Mouse (Mus musculus): ENCODE results near the gene Dock2. TPM values are rescaled to one million over a fixed set of nuclear protein-coding genes. Genes with fewer than 3 reads are reported as not detected.

Gene Dock2
- polyA plus RNA-seq, 1 experiment: 0.01 TPM

DNA sequence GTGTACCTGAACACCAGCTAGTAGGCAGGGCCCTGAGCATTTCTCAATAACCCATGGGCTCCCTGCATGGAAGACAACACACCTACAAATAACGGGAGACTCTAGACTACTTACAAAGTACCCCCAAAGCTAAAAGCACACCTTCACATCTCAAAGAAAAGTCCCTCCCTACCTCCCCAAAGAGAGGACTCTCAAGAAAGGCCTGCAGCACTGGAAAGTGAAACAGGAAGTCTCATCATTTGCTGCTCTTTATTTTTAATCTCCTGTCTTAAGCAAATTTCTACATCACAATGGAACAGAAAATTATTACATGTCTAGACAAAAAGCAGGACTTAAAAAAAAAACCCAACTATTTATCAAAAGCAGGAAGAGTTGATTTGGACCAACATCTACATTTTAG lies 378.4 kb downstream of the Dock2 start:
- Histone ChIP-seq H3K4me3 (replicated peaks) (no peak overlapping the region), H3K27me3 (ENCODE audit: control insufficient read depth) (no peaks in the 10 kb centered on the region)

DNA sequence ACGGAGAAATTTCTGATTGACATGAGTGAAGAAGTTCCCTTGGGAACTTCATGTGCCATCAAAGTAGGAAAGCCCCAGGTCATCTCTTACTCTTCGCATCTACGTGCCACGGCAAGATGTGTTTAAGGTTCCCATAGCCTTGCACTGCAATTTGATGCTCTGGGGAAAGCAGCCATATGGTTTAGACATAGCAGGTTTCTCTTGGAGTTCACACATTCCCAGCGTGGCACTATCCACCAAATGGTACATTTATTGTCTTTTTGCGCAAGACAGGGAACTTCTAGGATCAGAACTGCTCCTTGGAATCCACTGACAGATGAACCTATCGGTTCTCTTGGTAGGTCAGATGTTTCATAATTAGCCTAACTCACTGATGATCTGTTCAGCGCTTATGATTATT lies 382.3 kb downstream of the Dock2 start:
- Histone ChIP-seq H3K27me3 (ENCODE audit: control insufficient read depth) (no peaks in the 10 kb centered on the region), H3K4me3 (replicated peaks) (no peak overlapping the region), H3K9me3 (ENCODE audit: control insufficient read depth, low read length) (no peaks in the 10 kb centered on the region), H3K4me1 (ENCODE audit: control insufficient read depth) (no peaks in the 10 kb centered on the region), H3K36me3 (ENCODE audit: control insufficient read depth) (no peaks in the 10 kb centered on the region)
- TF ChIP-seq GATA1 (IDR thresholded peaks at IDR 0.05; ENCODE audit: low read length) (no peak), TAL1 (IDR thresholded peaks at IDR 0.05; ENCODE audit: low read length) (no peak)

More for the DNA sequence above, 378.4 kb downstream of the Dock2 start:
- Histone ChIP-seq H3K36me3 (ENCODE audit: control insufficient read depth) (no peaks in the 10 kb centered on the region), H3K4me1 (ENCODE audit: control insufficient read depth) (no peaks in the 10 kb centered on the region), H3K9me3 (ENCODE audit: control insufficient read depth, low read length) (no peaks in the 10 kb centered on the region)
- TF ChIP-seq TAL1 (IDR thresholded peaks at IDR 0.05; ENCODE audit: low read length): no peak

DNA sequence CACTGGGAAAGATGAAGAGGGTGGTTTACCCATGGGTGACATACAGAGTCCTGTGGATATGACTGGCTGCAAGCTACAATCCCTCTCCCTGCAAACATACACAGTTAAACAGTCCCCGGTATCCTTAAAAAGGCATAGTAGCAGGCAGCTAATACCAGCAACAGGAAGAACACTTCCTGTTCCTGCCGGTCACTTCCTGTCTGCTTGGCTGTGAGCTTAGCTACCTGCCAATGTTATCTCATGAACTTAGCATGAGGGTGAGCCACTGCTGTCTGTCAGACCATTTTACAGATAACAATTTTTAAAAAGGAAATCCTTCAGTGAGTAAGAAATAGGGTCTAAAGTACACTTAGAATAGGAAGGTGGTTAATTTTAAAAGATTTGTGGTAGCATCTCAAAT lies 385.1 kb downstream of the Dock2 start:
- TF ChIP-seq TAL1 (IDR thresholded peaks at IDR 0.05; ENCODE audit: low read length) (no peak), GATA1 (IDR thresholded peaks at IDR 0.05; ENCODE audit: low read length) (no peak)
- no peaks in the 10 kb centered on the region for H3K36me3 ChIP-seq (ENCODE audit: control insufficient read depth)

DNA sequence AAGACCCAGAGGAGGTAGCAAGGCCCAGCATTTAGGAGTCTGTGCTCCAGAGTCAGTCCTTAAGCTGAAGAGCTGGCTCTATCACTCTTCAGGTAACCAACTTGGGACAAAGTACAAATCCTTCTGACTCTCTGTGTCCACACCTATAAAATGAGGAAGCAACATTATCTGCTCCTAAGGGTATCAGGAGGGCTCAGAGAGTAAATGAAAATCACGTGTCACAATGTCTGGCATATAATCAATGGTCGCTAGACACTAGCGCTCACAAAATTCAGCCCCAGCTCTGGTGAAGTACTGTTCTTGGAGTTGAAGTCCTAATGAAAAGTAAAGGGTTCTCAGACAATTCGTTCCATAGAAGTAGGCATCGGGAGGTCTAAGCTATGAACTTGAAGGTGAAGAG lies 386.0 kb downstream of the Dock2 start:
- Histone ChIP-seq H3K9me3 (ENCODE audit: control insufficient read depth, low read length) (no peaks in the 10 kb centered on the region), H3K4me1 (ENCODE audit: control insufficient read depth) (no peaks in the 10 kb centered on the region), H3K27me3 (ENCODE audit: control insufficient read depth) (no peaks in the 10 kb centered on the region), H3K36me3 (ENCODE audit: control insufficient read depth) (no peaks in the 10 kb centered on the region), H3K4me3 (replicated peaks) (no peak overlapping the region)
- TF ChIP-seq GATA1 (IDR thresholded peaks at IDR 0.05; ENCODE audit: low read length): no peak
- TF ChIP-seq TAL1 (IDR thresholded peaks at IDR 0.05; ENCODE audit: low read length): no peak

More for the DNA sequence above, 385.1 kb downstream of the Dock2 start:
- Histone ChIP-seq H3K4me3 (replicated peaks) (no peak overlapping the region), H3K9me3 (ENCODE audit: control insufficient read depth, low read length) (no peaks in the 10 kb centered on the region), H3K27me3 (ENCODE audit: control insufficient read depth) (no peaks in the 10 kb centered on the region), H3K4me1 (ENCODE audit: control insufficient read depth) (no peaks in the 10 kb centered on the region)

DNA sequence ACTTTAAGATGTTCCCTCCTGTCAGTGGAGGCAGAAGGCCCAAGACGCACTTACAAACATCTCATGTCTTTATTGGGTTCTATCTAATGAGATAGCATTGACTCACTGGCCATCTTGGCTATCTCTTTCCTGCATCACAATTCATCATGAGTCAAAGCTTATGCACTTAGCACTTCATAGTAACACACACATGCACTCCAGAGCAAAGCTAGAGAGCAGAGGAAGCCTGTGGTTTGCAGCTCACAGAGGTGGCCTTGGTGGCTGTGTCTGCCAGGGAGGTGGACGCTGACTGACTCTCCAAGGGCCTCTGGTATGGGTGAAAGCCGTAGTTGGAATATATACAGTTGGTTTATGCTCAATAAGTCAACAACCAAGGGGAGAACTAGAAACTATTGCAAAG lies 387.9 kb downstream of the Dock2 start:
- no peak for TF ChIP-seq GATA1 (IDR thresholded peaks at IDR 0.05; ENCODE audit: low read length)
- TF ChIP-seq TAL1 (IDR thresholded peaks at IDR 0.05; ENCODE audit: low read length): no peak
- H3K9me3 ChIP-seq (ENCODE audit: control insufficient read depth, low read length): no peaks in the 10 kb centered on the region
- H3K4me3 ChIP-seq (replicated peaks): no peak overlapping the region
- no peaks in the 10 kb centered on the region for H3K4me1 ChIP-seq (ENCODE audit: control insufficient read depth)
- H3K27me3 ChIP-seq (ENCODE audit: control insufficient read depth): no peaks in the 10 kb centered on the region
- H3K36me3 ChIP-seq (ENCODE audit: control insufficient read depth): no peaks in the 10 kb centered on the region

DNA sequence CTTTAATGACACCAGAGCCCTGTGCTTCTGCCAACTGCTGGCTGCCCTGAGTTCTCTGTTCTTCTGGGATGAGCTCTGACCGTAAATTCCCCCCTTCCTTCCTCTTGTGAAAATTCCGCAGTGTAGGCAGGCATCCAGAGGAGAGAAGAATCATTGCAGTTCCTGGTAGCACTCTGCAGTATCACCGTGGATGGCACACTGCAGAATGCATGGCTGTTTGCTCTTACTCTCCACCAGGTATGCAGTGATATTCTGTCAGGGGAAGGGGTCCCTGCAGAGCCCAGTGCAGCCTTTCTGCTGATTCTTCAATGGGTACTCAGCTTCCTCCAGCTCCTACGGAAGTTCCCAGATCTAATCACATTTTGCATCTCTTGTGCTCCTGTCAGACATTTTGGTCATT lies 391.6 kb downstream of the Dock2 start:
- no peaks in the 10 kb centered on the region for H3K36me3 ChIP-seq (ENCODE audit: control insufficient read depth)
- H3K9me3 ChIP-seq (ENCODE audit: control insufficient read depth, low read length): no peaks in the 10 kb centered on the region
- no peak overlapping the region for H3K4me3 ChIP-seq (replicated peaks)
- TF ChIP-seq TAL1 (IDR thresholded peaks at IDR 0.05; ENCODE audit: low read length): no peak
- TF ChIP-seq GATA1 (IDR thresholded peaks at IDR 0.05; ENCODE audit: low read length): no peak
- H3K4me1 ChIP-seq (ENCODE audit: control insufficient read depth): no peaks in the 10 kb centered on the region
- H3K27me3 ChIP-seq (ENCODE audit: control insufficient read depth): no peaks in the 10 kb centered on the region

DNA sequence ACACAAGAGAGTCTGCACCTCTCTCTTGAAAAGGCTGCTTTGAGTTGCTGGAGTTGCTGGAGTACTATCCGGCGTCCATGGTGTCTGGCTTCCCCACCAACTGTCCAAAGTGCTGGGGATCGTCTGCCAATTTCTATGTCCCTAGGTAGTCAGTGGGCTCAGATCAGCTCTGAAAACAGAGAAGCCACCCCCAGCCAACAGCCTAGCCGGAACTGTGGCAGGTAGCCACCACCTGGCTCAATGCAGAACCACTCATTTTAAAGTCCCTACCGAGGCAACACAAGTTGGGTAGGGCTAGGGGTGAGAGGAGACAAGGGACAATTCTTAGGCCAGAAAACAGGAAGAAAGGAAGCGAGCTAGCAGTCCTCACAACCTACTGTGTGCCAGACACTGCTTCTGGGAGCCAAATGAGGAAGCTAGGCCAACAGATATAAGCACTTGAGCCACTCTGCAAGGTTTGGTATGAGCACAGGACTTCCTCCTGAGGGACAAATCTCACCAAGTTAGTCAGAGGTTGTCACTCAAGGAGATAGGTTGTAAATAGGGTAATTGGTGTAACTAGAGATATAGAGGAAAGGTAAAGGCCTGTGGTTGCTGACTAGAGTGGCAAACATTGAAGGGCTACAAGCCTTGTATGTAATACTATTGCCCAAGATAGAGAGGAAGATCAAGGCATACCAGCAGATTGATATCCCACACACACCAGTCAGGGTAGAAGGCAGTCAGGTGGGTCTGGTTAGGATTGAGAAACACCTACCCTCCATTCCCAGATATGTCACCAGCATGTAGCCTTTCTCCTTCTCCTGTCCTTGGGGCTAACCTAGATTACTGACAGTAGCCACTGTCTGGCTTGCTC lies 394.2 kb downstream of the Dock2 start:
- H3K36me3 ChIP-seq (ENCODE audit: control insufficient read depth): no peaks in the 10 kb centered on the region
- no peak overlapping the region for H3K4me3 ChIP-seq (replicated peaks)
- no peaks in the 10 kb centered on the region for H3K4me1 ChIP-seq (ENCODE audit: control insufficient read depth)
- no peaks in the 10 kb centered on the region for H3K27me3 ChIP-seq (ENCODE audit: control insufficient read depth)
- no peaks in the 10 kb centered on the region for H3K9me3 ChIP-seq (ENCODE audit: control insufficient read depth, low read length)
- TF ChIP-seq TAL1 (IDR thresholded peaks at IDR 0.05; ENCODE audit: low read length) (no peak), GATA1 (IDR thresholded peaks at IDR 0.05; ENCODE audit: low read length) (no peak)

DNA sequence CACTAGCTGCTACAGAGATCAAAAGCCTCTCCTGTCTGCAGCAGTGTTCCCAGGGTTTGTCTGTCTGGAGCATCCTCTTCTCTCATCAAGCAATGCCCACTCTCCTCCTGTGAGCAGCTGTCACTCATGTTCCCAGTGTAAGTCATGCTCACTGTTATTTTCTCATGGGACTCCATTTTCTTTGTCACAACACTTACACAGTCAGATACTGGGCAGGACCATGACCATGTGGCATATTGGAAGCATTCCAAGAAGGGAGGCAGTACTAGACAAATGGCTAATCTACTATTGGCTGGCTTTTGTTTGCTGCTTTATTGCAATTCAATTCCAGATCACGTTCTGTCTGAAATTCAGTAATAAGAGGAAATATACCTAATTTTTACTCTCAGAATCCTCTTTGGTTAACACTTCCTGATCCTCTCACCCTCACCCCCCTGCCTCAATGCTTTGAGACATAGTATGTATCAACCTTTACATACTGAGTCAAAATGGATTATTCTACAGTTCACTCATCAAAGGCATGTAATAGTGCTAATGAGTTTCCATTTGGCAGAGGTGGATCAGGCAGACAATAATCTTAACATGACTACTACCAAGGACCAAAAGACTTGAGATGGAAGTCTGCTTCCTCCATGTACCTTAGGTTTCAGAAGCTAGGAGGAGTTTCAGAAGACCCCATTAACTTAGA lies 398.5 kb downstream of the Dock2 start:
- Histone ChIP-seq H3K4me3 (replicated peaks) (no peak overlapping the region), H3K4me1 (ENCODE audit: control insufficient read depth) (no peaks in the 10 kb centered on the region), H3K27me3 (ENCODE audit: control insufficient read depth) (no peaks in the 10 kb centered on the region), H3K9me3 (ENCODE audit: control insufficient read depth, low read length) (no peaks in the 10 kb centered on the region), H3K36me3 (ENCODE audit: control insufficient read depth) (no peaks in the 10 kb centered on the region)
- TF ChIP-seq TAL1 (IDR thresholded peaks at IDR 0.05; ENCODE audit: low read length) (no peak), GATA1 (IDR thresholded peaks at IDR 0.05; ENCODE audit: low read length) (no peak)

DNA sequence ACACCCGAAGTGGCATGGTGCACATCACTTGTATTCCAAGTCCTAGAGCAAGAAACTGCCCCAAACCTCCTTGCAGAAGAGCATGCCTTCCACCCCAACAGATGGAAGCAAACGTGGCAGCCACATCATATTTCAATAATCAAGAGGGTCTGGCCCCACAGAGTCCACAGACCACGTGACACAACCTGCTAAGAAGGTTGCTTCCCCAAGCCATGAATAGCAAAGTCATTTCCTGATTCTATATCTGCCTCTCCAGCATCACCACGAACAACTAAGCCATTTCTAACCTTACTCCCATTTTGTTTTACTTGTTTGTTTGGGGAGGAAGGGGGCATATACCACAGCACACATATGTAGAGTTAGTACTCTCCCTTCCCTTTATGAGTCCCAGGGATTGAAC lies 399.5 kb downstream of the Dock2 start:
- no peaks in the 10 kb centered on the region for H3K36me3 ChIP-seq (ENCODE audit: control insufficient read depth)
- no peak overlapping the region for H3K4me3 ChIP-seq (replicated peaks)
- no peak for TF ChIP-seq TAL1 (IDR thresholded peaks at IDR 0.05; ENCODE audit: low read length)
- no peak for TF ChIP-seq GATA1 (IDR thresholded peaks at IDR 0.05; ENCODE audit: low read length)

More for the DNA sequence above, 399.5 kb downstream of the Dock2 start:
- no peaks in the 10 kb centered on the region for H3K9me3 ChIP-seq (ENCODE audit: control insufficient read depth, low read length)
- H3K27me3 ChIP-seq (ENCODE audit: control insufficient read depth): no peaks in the 10 kb centered on the region
- H3K4me1 ChIP-seq (ENCODE audit: control insufficient read depth): no peaks in the 10 kb centered on the region
